Mouse (Mus musculus) CD8-positive naive resting alpha-beta T cell, adult 2 months (primary cell): ENCODE measurements at regions not wholly inside any gene's neighbourhood (a gene's known extent, or its start where the extent isn't known, plus 50 kb on each side); places are given as distances from the start of the nearest gene placed in this dataset.

ENCODE experiments used
- DNase-seq, 2 experiments: peaks; one replicate each; pipeline ENCODE4 v3.0.0; 2022; ENCODE audit warnings: low read depth in 2 of 2, low spot score in 2 of 2

DNA sequence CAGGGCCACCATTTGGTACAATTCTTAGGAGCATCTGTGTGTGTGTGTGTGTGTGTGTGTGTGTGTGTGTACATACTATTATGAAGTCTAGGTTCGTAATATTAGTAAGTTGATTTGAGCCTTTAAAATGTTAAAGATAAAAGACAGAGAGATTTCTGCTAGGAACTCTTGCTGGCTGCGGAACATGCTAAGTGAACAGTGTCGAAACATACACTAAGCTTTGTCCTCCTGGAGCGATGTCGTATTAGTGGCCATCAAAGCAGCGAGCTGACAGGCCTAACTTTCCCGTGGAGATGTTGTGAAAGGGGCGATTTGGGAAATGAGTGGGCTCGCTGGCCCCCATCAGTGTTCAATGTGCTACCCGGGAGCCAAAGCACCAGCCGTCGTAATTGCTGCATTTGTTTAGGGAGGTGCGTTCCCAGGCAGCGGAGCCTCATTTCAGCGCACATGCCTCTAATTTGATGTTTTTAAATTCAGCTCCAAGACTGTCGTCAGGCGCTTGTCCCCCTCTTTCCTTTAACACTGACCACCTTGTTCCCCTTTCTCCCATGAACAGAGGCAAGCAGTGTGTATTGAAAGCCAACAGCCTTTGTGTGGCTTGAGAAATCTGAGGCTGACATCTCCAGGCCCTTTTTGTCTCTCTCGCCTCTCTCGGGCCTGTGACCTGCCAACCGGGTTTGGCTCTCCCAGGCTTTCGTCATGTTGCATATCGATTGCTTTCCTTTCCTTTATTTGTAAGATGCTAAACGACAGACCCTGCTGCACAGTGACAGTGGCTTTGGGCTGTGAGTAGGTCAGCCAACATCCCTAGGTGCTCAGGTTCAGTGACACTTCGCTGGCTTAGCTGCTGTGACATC is 426.3 kb downstream of the Sorl1 start:
- DNase-seq, result no peak

DNA sequence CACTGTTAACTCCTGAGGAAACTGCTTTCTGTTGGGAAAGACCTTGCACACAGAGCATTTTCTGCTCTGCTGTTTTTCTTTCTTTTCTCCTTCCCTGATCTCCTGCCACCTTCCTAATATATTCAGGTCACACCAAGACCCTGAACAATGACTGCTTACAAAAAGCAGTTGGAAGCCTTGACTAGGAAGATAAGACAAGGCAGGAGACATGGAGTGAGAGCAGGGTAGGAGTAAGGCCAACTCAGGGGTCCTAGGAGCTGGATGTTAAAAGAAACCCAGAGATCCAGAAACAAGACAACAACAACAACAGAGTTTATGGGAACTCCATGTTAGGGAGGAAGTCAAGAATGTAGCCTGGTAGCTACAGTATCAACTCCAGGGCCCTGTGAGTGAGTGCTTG is 426.9 kb downstream of the Sorl1 start:
- DNase-seq, result no peak

DNA sequence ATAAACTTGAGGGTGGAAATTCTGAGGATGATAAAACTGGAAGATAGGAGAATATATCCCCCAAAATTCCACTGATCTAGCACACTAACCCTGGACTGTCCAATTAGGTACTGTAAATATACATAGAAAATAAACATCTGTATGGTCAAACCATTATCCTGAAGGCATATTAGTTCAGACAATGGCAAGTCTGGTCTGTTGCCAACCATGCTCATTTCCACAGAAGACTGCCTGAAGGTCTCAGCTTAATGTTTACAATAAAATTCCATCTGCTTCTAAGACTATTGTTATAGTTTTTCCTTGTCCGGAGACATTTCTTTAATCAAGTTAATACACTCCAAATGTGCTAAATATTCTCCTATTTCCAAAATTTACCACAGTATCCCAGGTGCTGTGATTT is 441.2 kb downstream of the Sorl1 start:
- no peak for DNase-seq

DNA sequence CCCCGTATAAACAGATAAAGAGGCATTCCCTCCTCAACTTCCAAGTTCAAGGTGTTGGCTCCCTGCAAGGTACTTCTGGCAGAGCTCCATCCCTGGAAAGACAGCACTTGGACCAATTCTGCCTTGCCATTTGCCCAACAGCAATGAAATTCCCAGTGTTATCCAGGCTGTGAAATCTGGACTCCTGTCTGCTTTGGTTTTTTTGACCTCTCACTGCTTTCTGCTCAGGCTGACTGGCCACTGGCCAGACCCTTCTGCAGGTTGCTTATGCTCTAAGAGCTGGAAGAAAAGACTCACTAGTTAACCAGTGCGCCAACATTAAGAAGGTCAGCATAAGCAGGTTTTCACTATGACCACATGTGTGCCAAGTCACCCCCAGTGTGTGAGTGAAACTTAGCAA is 448.4 kb downstream of the Sorl1 start:
- DNase-seq, result no peak

DNA sequence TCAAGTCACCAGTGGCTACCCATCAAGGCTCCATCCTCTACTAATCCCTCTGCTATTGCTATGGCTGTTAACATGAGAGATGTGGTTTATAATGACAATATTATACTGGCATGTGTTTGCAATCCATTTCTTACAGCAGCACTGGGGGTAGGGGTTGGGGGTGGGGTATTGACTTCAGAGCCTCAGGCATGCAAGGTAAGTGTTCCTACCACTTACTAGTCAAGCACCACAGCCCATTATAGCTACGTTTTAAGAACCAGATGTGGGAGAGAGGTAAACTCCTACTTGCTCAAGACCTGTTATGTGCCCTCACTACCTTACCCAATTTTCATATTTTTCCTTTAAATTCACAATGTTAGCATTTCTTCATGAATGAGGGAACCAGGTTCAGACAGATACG is 451.1 kb downstream of the Sorl1 start:
- no peak for DNase-seq

DNA sequence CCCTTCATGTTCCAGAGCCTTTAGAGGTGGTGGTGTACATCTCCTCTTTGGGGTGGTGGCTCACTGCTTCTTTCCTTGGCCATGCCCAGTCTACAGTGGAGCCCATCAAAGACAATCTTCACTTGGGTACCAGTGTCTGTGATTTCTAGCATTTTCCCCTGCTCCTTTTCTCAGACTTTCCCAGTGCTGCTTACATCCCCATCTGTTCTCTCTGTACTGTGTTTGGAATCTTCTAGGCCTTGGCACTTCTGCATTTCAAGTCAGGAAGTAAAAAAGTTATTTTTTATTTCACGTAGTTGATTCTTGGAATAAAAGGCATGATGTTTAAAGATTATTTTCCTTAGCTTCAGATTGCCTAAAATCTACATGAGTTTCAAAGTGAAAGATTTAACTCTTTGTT is 455.4 kb downstream of the Sorl1 start:
- DNase-seq, result no peak

DNA sequence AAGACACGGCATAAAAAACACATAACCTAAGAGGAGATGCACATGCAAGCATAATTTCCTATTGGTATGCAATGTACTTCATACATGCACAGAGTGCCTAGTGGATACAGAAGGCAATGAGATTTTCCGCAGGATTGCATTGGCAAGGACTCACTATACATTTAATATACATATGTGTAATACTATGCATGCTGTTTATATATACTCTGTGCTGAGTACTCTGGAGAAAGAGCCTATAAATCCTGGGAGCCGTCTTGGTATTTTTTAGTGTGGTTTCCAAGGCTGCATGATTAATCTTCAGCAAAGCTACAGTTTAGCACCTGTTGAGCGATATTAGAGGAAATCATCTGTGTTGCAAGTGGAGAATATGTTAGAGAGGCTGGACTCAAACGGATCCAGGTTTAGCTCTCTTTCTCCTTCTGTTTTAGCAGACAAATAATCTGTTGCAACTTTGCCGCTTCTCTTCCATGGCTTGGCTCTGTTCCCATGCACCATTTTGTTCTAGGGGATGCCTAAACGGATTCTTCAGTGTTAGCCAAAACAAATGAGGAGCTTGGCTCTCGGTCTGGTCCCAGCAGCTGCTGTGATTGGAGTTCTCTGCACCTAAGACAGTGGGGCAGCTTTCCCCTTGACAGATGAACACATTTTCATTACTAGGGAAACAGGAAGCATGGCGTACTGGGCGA is 459.0 kb downstream of the Sorl1 start:
- DNase-seq, result no peak

DNA sequence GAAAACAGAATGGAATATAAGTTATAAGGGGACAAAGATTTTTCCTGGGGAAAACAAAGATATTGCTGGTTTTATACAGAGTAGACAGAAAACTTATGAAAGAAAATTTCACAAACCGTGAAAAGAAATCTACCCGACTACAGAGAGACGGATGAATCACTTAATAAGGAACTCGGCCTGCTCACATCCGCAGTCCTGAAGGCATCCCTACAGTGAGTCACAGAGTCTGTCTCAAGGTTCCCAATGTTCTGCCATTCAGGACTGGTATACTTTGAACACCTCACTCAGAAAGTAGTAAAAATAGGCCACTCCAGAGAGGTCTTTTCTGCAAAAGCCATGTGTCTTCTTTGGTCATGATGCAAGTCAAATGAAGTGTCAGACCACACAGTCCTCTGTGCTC is 463.5 kb downstream of the Sorl1 start:
- DNase-seq, result no peak

DNA sequence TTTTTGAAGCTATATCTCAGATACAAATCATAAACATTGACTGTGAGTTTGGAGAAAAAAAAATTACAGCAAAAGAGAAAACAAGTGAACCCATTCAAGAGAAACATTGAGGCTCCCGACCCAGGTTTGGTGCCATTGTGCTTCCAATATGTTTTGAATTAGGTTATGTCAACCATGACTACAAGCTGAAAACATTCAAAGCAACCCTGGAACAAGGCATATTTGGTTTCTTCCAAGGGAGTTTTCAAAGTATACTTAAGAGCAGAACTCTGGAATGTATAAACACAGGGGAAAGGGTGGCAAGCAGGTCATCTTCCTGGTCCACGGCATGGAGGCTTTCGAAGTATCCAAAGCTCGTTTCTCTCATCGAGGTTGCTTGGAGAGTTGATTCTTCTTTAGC is 464.1 kb downstream of the Sorl1 start:
- no peak for DNase-seq

DNA sequence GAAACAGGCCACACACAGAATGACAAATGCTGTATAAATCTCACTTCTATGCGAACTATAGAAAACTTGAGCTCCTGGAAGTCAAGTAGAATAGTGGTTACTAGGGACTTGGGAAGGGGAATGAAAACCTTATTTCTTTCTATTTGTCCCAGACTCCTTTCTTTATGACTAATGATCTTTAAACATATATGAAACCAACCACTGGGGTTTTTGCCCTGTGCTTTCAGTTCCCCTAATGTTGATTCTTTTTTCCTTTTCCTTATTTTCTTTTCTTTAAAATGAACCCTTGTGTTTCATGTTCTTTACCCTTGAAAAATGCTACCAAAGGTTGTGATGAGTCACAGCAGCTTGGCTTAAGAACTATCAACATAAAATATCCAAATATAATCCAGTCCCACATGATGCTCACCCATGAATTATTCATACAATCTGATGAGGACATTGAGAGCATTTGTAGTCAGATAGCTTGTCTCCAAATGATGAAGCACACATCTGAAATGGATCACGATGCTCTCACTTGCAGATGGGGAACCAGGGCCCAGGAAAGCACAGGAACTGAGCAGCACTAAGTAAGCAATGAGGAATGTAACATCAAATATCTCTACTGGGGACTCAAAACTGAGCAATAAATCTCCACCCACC is 470.2 kb upstream of the Ubash3b start:
- DNase-seq, result no peak

DNA sequence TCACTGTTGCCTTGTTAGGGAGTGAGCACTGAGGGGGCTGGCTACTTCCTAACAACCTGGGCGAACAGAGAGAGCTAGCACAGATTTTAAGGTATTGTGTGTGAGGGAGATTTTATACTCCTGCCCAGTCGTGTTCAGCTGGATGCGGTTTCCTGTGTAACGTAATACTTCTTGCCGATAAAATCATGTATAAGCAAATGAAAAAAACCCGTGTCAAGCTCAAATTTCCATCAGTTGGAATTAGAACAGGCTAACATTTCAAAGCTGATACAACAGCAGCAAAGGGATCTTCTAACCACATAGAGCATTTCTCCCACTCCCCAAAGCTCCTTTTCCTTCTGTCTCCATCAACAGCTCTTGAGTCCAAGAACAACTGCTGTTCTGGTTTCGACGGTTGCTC is 459.8 kb upstream of the Ubash3b start:
- DNase-seq, result no peak

DNA sequence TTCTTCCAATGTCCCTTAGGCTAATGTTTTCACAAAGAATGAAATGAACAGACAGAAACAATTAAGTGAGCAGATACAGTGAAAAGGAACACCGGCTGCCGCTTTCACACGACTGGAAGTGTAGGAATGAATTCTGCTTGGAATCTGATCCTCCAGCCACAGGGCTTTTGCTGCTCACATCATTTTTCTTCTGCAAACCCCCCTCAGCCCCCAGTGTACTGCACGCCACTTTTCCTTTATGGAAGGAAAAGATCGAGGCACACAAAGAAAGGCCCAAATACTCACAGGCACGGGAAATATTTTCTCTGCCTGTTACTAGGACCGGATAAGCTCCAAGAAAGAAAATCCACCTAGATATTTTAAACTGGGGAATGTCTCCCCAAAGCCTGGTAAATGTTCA is 452.5 kb upstream of the Ubash3b start:
- no peak for DNase-seq

DNA sequence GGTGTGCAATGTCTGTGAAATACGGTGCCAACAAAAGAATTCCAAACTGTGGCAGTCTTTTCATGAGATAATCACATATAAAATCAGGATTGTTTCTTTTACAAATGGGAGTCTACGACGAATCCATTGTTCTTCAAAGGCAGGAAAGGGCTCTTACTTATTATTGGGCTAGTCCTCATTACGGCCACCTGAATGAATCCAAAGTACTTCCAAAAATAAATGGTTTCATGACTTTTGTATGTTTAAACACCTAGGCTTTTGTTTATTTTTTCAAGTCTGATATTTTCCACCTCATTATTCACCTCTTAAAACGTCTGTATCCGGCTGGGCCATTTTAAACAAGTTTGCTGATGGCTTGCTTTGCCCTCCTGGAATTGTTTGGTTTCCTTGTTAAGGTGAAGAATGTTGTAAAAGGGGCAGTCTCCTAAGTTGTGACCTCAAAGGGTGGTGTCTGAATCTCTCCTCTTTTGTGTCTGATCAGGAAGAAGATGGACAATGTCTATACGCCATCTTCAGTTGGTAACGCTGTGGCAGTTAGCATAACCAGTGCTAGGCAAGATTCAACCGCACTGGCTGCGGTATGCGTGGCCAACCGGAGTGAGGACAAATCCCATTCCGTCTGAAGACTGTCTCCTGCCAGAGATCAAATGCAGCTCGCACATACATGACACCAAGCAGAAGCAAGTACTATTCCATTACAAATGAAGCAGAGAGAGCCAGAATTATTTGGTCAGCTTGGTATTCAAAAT is 451.5 kb upstream of the Ubash3b start:
- no peak for DNase-seq

DNA sequence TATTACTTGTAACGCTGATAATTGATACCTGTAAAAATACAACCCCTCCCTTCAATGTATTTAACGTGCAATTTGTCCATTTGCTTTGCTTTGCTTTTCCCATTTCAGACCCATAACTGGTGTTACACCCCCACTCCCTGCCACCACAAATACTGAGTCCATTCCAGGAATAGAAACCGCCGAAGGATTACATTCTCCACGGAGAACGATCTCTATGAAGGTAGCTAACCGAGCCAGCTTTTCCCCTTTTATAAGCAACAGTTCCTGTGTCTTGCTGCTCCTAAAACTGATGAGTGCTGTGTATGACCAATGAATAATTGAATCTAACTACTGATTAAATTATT is 450.9 kb upstream of the Ubash3b start:
- DNase-seq, result no peak

DNA sequence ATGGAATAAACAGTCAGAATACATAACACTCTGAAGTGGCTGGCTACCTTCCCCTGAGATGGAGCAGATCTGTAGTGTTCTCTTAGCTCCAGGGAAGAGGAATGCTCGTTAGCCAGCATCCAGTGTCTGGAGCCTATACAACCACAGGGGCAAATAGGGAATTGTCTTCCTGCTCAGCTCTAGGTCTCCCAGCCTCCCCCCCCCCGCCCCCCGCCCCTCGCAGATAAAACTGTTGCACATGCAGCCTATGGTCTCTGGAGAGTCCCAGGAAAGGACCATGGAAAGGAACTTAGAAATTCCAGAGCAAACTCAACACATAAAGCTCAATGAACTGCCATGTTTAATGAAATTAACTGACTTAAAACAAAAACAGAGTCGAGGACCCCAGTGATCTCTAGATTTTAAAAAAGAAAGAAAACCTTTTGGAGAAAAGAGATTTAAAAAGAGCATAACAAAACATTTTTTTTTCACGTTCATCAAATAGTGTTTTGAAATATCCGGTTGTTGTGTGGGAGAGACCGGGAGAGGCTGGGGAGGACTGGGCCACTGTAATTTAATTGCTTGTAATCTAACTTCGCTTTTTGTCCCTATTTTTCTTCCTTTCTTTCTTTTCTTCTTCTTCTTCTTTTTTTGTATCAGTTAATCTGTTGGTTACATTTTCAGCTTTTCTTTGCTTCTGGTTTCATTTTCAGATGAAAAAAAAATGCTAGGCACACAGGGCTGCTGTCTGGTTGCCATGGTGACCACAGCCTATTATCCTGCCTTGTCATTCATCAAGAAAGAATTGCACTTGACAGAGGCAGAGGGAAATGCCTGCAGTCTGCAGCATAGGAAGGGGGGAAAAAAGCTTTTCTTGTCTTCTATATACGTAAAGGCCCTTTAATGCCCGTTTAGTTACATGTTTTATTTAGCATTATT is 450.3 kb upstream of the Ubash3b start:
- DNase-seq, result no peak

DNA sequence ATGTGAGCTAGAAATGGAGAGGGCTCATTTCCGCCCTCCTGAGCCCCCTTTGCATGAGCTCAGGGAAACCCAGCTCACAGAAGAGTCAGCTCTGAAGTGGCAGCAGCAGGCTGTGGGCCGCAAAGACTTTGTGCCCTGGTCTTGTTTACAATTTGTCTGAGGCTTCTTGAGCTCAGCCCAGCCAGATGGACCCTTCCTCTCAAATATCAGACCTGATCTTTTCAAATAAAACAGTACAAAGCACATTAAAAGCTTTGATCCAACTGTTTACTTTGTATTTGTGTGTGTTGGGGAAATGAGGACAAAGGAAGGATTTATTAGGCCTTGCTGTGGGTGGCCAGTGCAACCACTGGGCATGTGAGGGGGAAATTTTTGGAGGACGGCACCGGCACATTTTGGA is 448.9 kb upstream of the Ubash3b start:
- DNase-seq, result no peak

DNA sequence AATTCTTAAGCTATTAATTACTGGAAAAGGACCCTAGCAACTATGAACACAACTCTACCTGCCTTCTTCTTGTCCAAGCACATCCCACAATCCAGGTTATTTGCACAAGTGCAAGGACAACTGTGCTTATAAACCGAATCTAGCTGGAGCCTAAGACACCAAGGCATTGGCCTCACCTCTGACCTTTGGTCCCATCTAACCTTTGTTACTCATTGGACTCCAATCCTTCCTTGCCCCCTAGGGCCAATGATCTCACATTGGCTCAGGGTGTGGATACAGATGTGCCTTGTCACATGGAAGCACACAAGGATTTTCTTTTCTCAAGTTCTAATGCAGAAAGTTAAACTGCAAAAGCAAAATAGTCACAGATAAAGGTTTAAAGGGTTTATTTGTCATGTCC is 444.6 kb upstream of the Ubash3b start:
- DNase-seq, result no peak

DNA sequence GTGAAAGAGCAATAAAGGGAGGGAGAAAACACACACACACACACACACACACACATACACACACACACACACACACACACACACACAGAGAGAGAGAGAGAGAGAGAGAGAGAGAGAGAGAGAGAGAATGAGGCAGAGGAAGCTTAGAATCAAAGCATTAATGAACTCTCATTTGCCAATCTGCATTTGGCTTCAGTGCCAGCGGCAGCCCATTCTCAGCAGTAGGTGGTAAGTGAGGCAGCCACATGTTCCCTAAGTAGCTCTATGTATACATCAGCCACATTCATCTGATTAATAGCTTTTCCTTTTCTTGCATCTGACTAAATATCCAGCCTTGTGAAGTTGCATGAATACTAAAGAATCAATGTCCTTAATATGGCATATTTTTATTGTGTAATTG is 443.4 kb upstream of the Ubash3b start:
- no peak for DNase-seq

DNA sequence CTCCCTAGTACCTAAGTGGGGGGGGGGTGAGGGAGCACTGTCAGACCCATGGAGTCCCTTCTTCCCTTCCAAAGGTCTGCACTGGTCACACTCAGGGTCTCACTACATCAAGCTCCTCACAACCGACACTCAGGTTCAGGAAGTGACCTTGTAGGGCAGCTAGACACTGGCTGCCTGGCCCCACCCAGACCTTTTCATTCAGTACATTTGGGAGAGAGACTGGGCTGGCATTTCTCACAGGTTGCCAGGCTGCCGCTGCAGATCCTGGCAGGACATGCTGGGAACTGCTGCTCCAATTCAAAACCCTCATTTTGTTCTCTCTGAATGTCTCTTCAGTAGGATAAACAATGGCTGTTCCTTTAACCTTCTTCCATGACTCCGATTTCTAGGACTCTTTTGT is 439.3 kb upstream of the Ubash3b start:
- no peak for DNase-seq

DNA sequence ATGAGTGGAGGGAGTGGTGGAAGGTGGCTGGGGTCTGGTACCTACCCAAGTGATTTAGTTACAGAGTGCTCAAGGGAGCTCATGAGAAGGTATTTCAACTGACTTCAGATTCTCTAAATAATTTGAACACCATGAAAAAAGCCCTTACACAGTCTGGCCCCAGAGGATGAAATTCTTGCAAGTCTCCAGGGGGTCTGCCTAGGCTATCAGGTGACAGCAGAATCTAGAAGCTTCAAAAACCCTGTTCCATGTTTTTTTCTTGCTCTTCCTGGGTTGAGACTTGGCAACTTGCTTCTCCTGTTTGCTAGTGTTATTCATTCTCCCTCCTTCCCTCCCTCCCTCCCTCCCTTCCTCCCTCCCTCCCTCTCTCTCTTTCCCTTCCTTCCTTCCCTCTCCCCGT is 438.4 kb upstream of the Ubash3b start:
- DNase-seq, result no peak

DNA sequence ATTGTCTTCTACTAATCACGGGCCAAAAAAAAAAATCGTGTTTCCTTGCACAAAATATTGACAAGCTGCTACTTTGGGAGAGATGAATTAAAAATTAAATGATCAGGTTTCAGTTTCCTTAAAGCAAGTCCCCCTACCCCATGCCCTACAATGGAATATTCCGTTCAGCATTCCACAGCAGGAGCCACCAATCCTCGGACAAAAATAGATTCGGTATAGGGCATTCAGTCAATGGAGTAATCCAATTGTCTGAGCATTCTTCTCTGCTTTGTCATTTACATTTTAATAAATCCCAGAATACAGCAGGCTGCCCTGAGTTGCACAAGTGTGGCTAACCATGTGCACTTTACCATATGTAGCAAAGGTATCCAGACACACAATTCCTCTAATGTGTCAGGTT is 434.3 kb upstream of the Ubash3b start:
- DNase-seq, result no peak
